Mouse (Mus musculus) fat pad, adult 2 months (tissue): Measurements from ENCODE around the gene Fam227b.

Experiments used
- DNase-seq: peaks from one replicate; pipeline ENCODE4 v3.0.0-alpha.2; 2011; ENCODE audit warnings: low read depth, low spot score; ENCODE audit errors: extremely low read depth

The Fam227b gene

DNA sequence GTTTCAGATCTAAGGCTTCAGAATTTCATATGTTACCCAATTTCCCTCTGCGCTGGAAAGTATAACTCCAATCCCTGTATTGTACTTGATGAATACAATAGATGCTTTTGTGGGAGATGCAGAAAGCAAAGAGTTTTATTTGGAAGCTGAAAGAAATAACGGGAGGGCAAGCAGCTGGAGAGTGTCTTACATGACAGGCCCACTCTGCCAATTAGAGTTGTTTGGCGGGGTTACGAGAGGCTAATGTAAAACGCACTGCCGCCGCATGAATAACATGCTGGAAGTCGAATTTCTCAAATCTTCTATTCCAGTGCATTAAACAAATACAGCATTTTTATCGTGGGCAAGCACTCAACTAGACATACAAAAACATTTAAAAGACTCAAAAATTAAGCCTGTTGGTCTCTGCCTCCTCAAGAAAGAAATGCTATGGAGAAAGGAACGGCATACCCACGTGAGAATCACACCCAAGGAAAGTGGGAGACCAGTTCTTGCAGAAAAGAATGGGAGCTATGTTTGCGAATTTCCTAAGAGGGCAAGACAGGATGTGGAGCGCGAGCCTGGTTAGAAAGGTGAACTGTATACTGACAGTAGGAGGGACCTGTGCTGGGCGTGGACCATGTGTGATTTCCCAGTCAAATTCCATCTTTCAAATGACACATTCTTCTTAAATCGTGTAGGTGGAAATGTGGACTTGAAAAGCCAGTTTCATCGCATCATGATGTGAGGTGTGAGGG lies 90.6 kb downstream of the Fam227b start:
- DNase-seq: no peak

DNA sequence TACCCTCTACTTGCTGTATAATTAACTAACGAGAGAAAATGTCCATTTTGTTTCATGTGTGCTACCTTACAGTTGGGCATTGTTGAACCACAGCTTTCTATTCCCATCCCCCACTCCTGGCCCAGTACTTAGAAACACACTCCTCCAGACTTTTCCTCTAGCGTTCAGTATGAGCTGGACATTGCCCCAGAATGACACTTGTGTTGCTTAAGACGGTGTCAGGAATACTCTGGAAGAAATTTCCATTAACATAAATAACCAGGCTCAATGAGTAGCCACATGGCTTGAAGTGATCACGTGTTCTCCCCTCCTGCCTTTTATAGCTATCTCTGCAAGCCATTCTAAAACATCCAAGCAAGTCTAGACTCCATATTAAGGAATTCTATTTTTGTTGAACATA lies 91.2 kb downstream of the Fam227b start:
- DNase-seq: peak; percentile 1

DNA sequence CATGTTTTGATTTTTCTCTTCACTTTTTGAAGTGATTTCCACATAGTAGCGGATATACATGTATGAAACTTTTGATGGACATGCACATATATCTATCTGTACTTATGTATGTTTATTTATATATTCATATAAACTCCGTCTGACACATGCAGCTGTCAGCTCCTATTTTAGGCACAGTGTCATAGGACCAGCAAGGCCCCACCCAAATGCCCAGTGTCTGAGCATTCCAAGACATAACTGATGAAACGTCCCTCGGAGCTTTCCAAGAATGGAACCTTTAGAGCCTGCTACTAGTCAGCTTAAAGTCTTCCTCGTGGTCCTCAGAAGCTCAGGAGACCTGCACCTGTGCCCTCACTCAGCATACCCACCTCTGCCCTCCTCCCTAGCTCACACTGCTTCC lies 98.1 kb downstream of the Fam227b start:
- DNase-seq: no peak

DNA sequence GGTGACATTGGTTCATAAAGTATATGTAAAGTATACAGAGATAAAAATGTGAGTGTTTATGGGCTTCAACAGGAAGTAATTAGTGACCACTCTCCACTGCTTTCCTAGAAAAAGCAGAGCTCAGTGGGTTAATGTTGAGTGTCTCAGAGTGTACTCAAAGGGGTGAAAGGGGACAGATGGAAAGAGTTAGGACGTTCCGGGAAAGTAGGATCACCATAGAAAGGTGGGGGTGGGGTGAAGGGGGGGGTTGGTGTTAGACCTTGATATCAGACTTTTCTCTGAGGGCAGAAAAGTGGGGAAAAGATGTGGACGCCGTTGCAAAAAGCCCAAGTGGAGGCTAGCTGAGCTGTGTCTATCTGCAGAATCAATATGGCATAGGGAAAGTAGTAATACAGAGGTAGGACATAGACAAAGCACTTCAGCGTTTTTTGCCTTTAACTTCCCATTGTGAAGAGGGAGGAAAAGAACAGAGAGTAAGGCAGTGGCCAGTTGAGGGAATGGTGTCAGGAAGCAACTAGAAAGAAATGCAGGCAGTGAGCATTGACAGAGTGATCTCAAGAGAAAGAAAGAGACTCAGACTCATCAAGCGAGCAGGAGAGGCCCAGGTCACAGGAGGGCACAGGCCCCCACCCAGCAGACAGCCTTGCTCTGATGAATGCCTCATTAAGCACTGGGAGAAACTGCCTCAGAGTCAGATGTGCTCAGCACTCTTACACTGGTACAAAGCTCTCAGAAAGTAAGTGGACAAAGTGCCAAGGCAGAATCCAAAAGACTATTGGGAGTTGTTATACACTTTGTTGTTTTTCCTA lies 98.9 kb downstream of the Fam227b start:
- DNase-seq: no peak

- DNase-seq: no peak
These were observed 106.2 kb downstream of the Fam227b start for GRCm38 (mm10) chr2:126045621-126046020.

DNA sequence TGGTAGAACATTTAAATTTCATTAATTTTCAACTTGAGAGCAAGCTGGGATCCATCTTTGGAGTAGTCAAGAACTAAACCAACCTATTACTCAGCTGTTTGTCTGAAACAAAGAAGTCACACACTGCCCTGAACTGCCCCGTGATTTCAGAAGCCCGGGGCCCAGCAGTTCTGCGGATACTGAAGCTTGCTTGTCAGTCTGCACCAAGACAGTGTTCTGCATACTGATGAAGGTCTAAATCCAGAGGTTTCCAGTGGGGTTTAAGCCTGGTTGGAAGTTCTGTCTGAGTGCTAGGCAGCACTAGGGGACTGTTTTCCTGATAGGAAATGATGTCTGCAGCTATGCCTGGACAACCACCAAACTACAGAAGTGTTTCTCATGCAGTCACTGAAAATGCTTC lies 109.1 kb downstream of the Fam227b start:
- no peak for DNase-seq

DNA sequence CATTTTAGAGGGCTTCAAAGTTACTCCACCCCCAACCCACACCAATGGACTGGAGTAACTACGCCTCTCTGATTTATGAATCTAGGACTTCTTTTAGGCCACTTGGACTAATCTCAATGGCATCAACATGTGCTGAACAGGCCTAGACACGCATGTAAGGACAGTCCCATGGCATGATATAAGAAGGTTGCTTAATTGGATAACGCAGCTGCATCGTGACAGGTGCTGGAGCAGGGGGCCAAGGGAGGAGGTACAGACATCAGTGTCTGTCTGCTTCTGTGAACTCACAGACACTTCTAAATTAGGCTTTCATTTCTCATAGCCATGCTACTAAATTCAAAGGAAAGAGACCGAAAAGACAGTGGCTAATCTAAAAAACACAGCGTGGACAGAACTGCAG lies 110.6 kb downstream of the Fam227b start:
- DNase-seq: no peak

DNA sequence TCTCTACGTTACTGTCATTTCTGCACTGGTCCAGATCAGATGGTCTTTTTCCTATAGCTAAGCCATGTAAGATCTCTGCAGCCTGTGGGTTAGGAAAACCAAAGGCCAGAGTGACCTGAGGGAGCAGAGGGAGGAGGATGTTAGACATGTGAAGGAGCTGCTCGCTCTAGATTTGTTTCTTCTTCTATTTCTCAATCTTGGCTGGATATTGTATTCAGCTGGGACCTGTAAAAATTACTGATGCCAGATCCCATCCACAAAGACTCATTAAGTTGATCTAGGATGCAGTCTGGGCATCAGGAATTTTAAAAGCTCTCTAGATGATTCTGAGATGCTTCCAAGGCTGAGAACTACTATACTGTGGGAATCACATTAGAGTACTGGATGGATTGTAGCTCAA lies 111.2 kb downstream of the Fam227b start:
- no peak for DNase-seq

GRCm38 (mm10) chr2:126039414-126039891 lies 112.4 kb downstream of the Fam227b start:
- no peak for DNase-seq

DNA sequence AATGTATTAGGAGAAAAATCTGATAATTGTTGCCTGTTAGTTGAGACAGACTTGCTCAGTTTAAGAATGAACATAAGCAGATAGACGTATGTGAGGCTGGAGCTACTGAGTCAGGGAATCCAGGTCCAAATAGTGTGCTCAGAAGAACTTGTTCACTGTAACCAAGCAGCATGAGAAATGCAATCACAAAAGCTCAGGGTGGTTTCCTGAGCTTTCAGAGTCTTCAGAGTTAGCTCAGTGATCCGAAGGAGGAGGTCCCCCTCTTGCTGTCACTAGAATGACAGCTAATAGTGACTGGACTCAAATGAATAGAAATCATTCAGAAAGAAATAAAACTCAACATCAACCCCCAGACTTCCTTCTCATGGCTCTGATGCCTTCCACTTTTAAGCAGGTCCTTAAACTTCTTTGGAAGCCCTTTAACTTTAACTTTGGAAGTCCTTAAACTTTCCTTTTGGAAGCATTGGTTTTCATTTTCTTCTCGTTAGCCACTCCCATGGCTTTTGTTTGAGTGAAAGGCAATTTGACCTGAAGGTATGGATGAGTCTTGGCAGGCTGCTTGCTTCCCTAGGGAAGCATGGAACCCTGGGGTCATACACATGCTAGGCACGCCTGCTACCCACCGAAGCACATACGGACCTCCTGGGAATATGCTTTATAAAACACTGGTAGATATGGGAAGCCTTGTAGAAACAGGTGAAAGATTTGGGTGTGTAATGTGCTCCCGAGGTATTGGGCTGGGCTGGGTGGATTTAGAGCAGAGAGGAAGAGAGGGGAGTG lies 113.4 kb downstream of the Fam227b start:
- DNase-seq: no peak

GRCm38 (mm10) chr2:126036121-126036520 lies 115.7 kb downstream of the Fam227b start:
- DNase-seq: no peak

GRCm38 (mm10) chr2:126035013-126035770 lies 116.6 kb downstream of the Fam227b start:
- DNase-seq: no peak

- no peak for DNase-seq
These were observed 117.3 kb downstream of the Fam227b start, which contains the start of gene Fgf7 for GRCm38 (mm10) chr2:126034379-126035005. Gene Fgf7 (plus strand): TSS chr2:126034658.

DNA sequence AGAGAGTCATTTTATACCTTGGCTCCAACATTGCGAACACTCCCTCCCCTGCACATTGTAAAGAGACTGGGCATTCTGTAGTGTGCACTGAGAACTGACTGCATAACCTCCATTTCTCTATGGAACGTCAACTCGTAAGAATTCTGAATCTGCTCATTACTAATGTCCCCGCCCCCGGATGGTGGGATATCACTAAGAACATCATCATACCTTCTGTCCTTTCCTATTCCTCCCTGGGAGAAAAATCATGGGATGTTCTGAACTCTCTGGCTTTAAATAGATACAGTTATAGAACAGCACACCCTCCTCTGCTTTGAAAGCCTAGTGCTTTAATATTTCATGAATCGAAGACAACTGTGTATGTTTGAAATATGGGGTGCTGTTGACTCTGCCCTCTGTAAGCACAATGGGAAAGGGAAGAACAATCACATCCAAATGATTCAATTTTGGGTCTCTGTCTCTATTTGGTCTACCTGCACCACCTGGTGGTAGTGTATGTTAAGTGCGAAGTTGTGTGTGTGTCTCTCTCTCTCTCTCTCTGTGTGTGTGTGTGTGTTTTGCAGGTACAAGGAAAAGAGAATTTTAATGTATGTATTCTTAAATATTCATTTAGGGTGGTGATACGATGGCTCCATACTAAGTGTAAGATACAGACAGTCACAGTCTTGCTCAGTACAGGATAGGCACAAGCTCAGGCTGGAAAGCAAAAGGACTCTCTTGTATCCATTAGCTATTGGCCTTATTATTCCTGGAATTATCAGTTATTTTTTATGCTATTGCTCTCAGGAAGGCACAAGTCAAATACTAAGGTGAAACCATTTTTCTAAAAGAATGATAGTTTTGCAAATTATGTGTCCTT lies 118.5 kb downstream of the Fam227b start:
- no peak for DNase-seq

- DNase-seq: no peak
These were observed 120.5 kb downstream of the Fam227b start for GRCm38 (mm10) chr2:126031186-126031900.

- no peak for DNase-seq
These were observed 135.9 kb downstream of the Fam227b start for GRCm38 (mm10) chr2:126015763-126016473.

- DNase-seq: no peak
These were observed 136.7 kb downstream of the Fam227b start for GRCm38 (mm10) chr2:126014989-126015710.
